Mouse (Mus musculus) bone marrow macrophage, adult 2 months (primary cell): ENCODE data around the gene Zdhhc14. TPM values are rescaled to one million over a fixed set of nuclear protein-coding genes. Genes with fewer than 3 reads are reported as not detected.

Experiments
- H3K27ac ChIP-seq: 2 replicates; pipeline ENCODE4 v1.5.1; 2012; ENCODE audit warnings: low read depth, low read length; ENCODE audit not compliant: insufficient read depth
- H3K4me1 ChIP-seq: 2 replicates; pipeline ENCODE4 v1.6.1; 2012; ENCODE audit warnings: low read length; ENCODE audit not compliant: control insufficient read depth, insufficient read depth
- H3K4me3 ChIP-seq: 2 replicates; pipeline ENCODE4 v1.5.1; 2012; ENCODE audit warnings: mild to moderate bottlenecking, low read length, moderate library complexity; ENCODE audit not compliant: insufficient read depth
- CTCF ChIP-seq: IDR thresholded peaks from 2 replicates; pipeline ENCODE4 v1.5.1; 2012; ENCODE audit warnings: low read depth, mild to moderate bottlenecking, low read length, moderate library complexity
- POLR2A ChIP-seq: IDR thresholded peaks from 2 replicates; pipeline ENCODE4 v1.6.1; 2012; ENCODE audit warnings: mild to moderate bottlenecking, low read depth, low read length, borderline replicate concordance
- polyA plus RNA-seq: library from polyadenylated mRNA; stranded (reverse); fragments of >200 nt; gene quantifications from 2 replicates; pipeline ENCODE4 v1.2.4, GENCODE M21; 2012; ENCODE audit not compliant: missing spikeins, insufficient read depth, insufficient read length

Zdhhc14 gene
- polyA plus RNA-seq, 1 experiment: 47.0 TPM

DNA sequence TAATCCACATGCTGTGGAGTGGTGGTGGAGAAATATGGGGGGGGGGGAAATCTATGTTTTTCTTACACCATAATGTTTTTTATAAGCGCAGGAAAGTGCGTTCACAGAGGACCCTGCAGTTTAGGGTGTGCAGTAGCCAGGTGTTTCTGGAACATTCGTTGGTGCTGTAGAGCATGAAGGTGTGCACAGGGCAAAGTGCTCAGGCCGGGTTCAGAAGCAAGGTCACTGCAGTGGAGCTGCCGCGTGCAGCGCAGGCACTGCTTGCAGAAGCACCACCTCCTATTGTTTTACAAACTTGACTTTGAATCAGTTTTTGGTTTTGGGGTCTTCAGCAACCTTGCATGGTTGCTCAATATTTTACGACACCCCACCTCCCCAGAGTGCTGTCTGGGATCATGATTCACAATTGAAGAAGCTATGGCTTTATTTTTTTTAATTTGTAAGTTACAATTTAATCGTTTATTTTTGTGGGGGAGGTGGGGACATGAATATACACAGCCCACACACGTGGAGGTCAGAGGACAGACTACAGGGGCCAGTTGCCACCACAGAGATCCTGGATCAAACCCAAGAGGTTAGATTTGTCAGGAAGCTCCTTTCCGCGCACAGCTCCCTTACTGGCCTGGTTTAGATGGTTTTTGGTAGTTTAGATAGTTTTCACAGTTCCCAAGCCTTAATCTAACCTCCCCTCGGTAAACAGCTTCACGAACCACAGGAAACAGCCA, 59.8 kb downstream of the Zdhhc14 start:
- TF ChIP-seq POLR2A: no peak
- TF ChIP-seq CTCF: no peak
- H3K4me1 ChIP-seq: no peaks in the 10 kb centered on the region
- no peak overlapping the region for H3K4me3 ChIP-seq
- no peak overlapping the region for H3K27ac ChIP-seq

DNA sequence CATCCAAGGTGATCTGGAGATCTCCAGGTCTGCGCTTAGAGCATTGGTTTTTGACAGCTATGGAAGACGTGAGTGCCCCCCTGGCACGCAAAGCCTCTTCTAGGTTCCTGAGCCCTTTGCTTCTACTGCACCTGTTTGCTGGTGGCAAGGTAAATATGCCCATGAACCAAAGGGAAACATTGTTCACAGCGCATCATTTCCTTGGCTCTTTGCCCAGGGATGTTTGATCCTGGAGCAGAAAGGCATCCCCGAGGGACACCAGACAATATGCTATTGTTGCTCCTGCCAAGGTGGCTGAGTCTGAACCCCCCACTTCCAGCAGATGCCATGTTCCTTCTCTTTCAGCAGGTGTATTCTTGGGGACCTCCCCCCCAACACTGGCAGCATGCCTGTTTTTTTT, 61.2 kb downstream of the Zdhhc14 start:
- Histone ChIP-seq H3K4me3 (no peak overlapping the region), H3K27ac (no peak overlapping the region), H3K4me1 (peaks cover 7% of the 10 kb centered on the region)
- TF ChIP-seq POLR2A (no peak), CTCF (no peak)

DNA sequence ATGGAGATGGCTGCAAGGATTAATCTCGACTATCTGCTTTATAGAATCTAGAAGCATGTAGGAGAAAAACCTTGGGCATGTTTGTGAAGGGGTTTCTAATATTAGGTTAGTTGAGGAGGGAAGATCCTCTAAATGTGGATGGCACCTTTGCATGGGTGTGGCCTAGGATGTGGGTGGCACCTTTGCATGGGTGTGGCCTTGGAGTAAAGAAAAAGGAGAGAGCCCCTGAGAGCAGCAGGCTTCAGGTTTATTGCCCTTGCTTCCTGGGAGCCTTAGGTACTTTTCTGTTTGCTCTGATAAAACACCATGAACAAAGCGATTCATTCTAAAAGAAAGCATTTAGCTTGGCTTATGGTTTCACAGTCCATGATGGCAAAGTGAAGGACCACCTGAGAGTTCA, 62.2 kb downstream of the Zdhhc14 start:
- Histone ChIP-seq H3K4me1 (peaks cover 10% of the 10 kb centered on the region), H3K4me3 (no peak overlapping the region), H3K27ac (no peak overlapping the region)
- TF ChIP-seq CTCF: no peak
- TF ChIP-seq POLR2A: no peak

DNA sequence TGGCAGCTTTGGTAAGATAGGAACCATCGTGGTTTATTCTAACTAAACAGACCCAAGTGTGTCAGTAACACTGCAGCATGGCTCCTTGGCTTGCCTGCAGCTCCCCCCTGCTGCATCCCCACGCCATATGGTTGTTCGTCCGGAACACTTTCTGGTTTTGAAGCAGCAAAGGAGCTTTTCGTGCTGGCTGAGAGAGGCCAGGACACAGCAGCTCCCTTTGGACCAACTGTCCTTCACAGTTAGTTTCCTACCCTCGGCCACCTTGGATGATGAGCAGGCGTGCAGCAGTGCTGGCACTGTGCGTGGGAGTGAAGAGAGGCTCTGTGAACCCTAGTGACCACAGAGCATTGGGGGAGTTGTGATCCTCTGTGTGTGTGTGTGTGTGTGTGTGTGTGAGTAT, 64.2 kb downstream of the Zdhhc14 start:
- Histone ChIP-seq H3K27ac (no peak overlapping the region), H3K4me1 (peaks cover 19% of the 10 kb centered on the region), H3K4me3 (no peak overlapping the region)
- no peak for TF ChIP-seq CTCF
- no peak for TF ChIP-seq POLR2A

DNA sequence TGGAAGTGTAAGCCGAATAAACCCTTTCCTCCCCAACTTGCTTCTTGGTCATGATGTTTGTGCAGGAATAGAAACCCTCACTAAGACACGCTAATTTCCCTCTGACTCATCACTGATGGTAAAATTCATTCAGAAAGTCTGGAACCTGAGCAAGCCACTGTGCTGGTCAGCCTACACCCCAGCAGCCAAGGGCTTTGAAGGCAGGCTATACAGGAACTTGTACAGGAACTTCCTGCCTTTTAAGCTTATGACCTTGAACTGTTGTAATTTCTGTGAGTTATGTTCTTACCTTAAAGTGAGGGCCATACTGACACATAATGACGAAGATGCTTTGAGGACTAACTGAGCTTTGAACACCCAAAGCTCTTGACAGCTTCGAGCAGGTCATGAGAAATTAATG, 67.9 kb downstream of the Zdhhc14 start:
- TF ChIP-seq POLR2A: no peak
- no peak for TF ChIP-seq CTCF
- Histone ChIP-seq H3K27ac (0 out of 2 replicates have a peak overlapping the region, but pooled peaks have one; percentile 10), H3K4me3 (no peak overlapping the region), H3K4me1 (peaks cover 21% of the 10 kb centered on the region)

DNA sequence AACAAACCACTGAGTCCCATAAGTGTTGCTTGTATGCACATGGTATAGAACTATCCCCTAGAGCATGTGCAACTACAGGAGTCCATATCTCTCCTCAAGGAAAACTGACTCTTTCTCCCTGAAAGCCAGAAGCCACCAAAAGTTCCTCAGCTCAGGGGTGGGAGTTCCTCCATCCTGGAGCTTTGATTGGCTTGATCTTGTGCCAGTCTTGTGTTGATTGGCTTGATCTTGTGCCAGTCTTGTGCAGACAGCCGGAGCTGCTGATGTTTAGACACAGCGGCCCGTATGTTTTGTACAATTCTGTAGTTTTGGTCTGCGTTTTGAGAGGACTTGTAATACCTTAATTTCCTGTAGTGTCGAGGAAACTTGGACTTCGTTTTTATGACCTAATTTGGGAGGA, 70.8 kb downstream of the Zdhhc14 start:
- no peak overlapping the region for H3K27ac ChIP-seq
- peaks cover 30% of the 10 kb centered on the region for H3K4me1 ChIP-seq
- no peak for TF ChIP-seq CTCF
- no peak for TF ChIP-seq POLR2A
- H3K4me3 ChIP-seq: no peak overlapping the region

DNA sequence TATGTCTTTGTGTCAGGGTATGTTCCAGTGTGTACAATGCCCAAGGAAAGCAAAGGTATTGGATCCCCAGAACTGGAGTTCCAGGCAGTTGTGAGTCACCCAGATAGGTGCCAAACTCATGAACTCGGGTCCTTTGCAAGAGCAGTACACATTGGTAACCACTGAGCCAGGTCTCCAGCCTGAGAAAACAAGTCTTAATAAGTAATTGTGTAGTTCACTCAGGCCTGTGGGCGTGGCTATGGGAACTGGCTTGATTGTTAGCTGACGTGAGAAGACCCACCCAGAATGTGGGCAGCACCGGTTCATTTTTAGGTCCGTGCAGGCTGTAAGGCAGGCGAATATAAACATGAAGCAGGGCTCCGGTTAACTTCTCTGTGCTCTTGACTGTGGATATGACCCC, 73.6 kb downstream of the Zdhhc14 start:
- TF ChIP-seq POLR2A (no peak), CTCF (no peak)

DNA sequence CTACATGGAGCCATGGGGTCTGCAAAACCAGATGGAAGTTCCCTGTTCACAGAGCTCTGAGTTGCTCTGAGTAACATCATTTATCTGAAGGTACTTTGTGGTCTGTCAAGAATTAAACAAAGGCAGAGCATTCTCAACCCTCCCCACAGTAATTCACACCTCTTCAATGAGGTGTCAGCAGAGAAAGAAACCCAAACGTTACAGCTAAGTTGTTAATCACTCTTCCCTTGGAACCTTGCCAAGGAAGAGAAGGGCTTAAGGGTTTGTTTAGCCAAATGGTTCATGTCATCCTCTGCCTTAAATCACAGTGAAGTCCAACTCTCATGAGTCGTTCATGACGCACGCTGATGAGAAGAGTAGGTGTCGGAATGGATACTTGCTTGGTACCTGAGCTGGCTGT, 75.6 kb downstream of the Zdhhc14 start:
- no peak for TF ChIP-seq CTCF
- TF ChIP-seq POLR2A: no peak
- Histone ChIP-seq H3K27ac (no peak overlapping the region), H3K4me1 (peaks cover 49% of the 10 kb centered on the region)

More for the DNA sequence above, 73.6 kb downstream of the Zdhhc14 start:
- no peak overlapping the region for H3K27ac ChIP-seq
- H3K4me3 ChIP-seq: no peak overlapping the region
- peaks cover 35% of the 10 kb centered on the region for H3K4me1 ChIP-seq

DNA sequence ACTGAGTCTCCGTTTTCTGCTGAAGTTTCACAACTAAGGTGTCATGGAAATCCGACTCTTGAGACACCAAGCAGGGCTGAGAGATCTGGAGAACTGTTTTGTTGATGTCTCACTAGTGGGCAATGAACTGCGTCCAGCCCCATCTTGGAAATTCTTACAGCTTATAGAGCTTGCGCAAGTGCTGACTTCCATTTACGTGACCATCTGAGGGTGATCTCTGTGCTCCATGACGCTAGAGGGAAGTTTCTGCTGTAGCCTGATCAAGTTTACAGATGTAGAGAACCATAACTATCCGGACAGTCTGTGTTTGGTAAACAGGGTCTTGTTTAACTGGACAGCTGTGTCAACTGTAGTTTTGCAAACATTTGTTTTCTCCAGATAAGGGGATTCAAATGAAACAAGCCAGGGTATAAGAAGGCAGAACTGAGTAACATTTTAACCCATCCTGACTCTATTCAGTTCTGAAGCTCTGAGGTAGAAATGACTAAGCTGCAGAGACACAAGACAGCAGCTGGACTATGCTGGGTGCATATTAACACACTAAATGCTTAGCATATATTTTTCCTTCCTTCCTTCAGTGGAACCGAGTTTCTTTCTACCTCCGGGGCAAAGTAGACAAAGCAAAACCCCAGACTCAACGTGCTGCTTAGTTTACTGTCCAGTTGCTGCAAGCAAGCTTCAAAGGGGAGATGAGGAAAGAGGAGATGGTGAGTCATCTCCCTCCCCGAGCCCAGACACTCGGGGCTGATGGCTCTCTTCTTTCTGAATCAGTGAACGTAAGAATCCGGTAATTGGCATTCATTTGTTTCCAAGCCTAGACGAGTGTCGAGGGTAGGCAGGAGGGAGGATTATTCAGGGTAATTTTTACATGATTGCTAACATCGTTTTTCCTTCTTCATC, 77.0 kb downstream of the Zdhhc14 start:
- Histone ChIP-seq H3K27ac (peak overlapping the region; percentile 98), H3K4me3 (peak overlapping the region; percentile 14; the same call in 1 of the 2 replicates), H3K4me1 (peaks cover 58% of the 10 kb centered on the region)
- TF ChIP-seq CTCF: no peak
- TF ChIP-seq POLR2A: no peak

More for the DNA sequence above, 75.6 kb downstream of the Zdhhc14 start:
- H3K4me3 ChIP-seq: no peak overlapping the region

DNA sequence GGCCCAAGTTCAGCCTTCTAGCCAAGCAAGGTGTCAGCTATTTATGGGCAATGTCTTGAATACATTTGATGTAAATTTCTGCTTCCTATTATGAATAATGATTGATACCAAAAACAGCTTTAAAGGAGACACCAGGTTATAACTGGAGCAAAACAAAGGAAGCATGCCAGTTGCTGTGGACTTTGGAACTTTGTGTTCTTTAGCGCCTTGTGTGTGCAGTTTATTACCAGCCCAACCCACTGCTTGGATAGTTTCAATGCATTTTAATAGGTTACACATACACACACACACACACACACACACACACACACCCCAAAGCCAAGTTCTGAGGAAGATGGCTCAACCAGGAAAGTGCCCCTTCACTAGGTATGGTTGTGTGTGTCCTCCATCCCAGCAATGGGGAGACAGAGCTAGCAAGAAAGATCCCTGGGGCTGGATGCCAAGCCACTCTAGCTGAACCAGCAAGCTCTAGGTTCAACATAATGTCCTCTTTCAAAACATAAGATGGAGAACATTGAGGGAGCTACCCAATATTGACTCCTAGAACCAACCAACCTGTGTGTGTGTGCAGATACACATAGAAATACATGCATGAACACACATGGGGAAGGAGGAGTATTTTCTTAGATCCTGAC, 79.9 kb downstream of the Zdhhc14 start:
- TF ChIP-seq POLR2A (no peak), CTCF (no peak)
- peaks cover 77% of the 10 kb centered on the region for H3K4me1 ChIP-seq

More for the DNA sequence above, 79.9 kb downstream of the Zdhhc14 start:
- H3K27ac ChIP-seq: peak overlapping the region; percentile 98
- H3K4me3 ChIP-seq: no peak overlapping the region
